Mouse (Mus musculus): Measurements from ENCODE around the gene Cd101.

DNA sequence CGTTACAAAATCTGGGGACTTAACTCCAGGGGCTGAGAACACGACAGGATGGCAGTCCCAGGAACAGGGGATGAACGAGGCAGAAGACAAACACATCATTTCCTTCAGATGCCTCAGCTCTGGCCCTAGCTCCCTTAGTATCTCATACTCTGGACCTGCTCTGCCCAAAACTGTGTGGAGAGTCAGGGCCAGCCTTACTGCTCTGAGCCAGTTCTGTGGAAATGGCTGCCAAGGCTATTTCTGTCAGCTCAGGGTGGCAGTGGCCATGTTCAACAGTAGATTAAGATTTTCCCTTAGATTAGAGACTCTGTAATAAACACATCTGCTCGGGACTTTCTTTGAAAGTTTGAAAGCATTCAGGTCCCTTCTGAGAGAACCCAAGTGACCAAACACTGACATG, 22.2 kb upstream of the Cd101 start:
- no peak for TF ChIP-seq CTCF (IDR thresholded peaks at IDR 0.05; ENCODE audit: extremely low read depth, insufficient read depth, low read length)
- TF ChIP-seq POLR2A (IDR thresholded peaks at IDR 0.05; ENCODE audit: extremely low read depth, insufficient read depth, low read length), result no peak
